Mouse (Mus musculus): ENCODE data around the gene Tnrc6c.

The Tnrc6c gene

GRCm38 (mm10) chr11:117638386-117638785, 15.7 kb upstream of the Tnrc6c start:
- DNase-seq (ENCODE audit: low read depth, low spot score) = no peak

- DNase-seq (ENCODE audit: low read depth, low spot score) = no peak
Observed at GRCm38 (mm10) chr11:117638809-117639208, 15.3 kb upstream of the Tnrc6c start.

GRCm38 (mm10) chr11:117639331-117639970, 14.6 kb upstream of the Tnrc6c start:
- no peak for DNase-seq (ENCODE audit: low read depth, low spot score)

- no peak for DNase-seq (ENCODE audit: low read depth, low spot score)
Observed at GRCm38 (mm10) chr11:117642181-117642580, 11.9 kb upstream of the Tnrc6c start.

GRCm38 (mm10) chr11:117643240-117643639, 10.8 kb upstream of the Tnrc6c start:
- DNase-seq (ENCODE audit: low read depth, low spot score) = no peak

- no peak for DNase-seq (ENCODE audit: low read depth, low spot score)
Observed at GRCm38 (mm10) chr11:117646786-117647185, 7.3 kb upstream of the Tnrc6c start.

GRCm38 (mm10) chr11:117648005-117648404, 6.1 kb upstream of the Tnrc6c start:
- DNase-seq (ENCODE audit: low read depth, low spot score) = no peak

- DNase-seq (ENCODE audit: low read depth, low spot score) = peak; percentile 84
Observed at GRCm38 (mm10) chr11:117650721-117651644, 3.1 kb upstream of the Tnrc6c start.

- no peak for DNase-seq (ENCODE audit: low read depth, low spot score)
Observed at GRCm38 (mm10) chr11:117652907-117653306, 1.2 kb upstream of the Tnrc6c start.

- peak; percentile 99 for DNase-seq (ENCODE audit: low read depth, low spot score)
Observed at GRCm38 (mm10) chr11:117654380-117654924, 363 bp downstream of the Tnrc6c start.

GRCm38 (mm10) chr11:117654934-117655291, 824 bp downstream of the Tnrc6c start:
- no peak for DNase-seq (ENCODE audit: low read depth, low spot score)

- DNase-seq (ENCODE audit: low read depth, low spot score) = peak; percentile 71
Observed at GRCm38 (mm10) chr11:117655292-117656076, 1.4 kb downstream of the Tnrc6c start.

GRCm38 (mm10) chr11:117656077-117656401, 1.9 kb downstream of the Tnrc6c start:
- no peak for DNase-seq (ENCODE audit: low read depth, low spot score)

GRCm38 (mm10) chr11:117658974-117659373, 4.9 kb downstream of the Tnrc6c start:
- DNase-seq (ENCODE audit: low read depth, low spot score) = no peak

GRCm38 (mm10) chr11:117663036-117663809, 9.1 kb downstream of the Tnrc6c start:
- no peak for DNase-seq (ENCODE audit: low read depth, low spot score)

GRCm38 (mm10) chr11:117663810-117664139, 9.7 kb downstream of the Tnrc6c start:
- DNase-seq (ENCODE audit: low read depth, low spot score) = no peak

- peak; percentile 74 for DNase-seq (ENCODE audit: low read depth, low spot score)
Observed at GRCm38 (mm10) chr11:117665189-117665588, 11.1 kb downstream of the Tnrc6c start.

GRCm38 (mm10) chr11:117666563-117666962, 12.5 kb downstream of the Tnrc6c start:
- no peak for DNase-seq (ENCODE audit: low read depth, low spot score)

GRCm38 (mm10) chr11:117667152-117667551, 13.1 kb downstream of the Tnrc6c start:
- DNase-seq (ENCODE audit: low read depth, low spot score) = no peak

- DNase-seq (ENCODE audit: low read depth, low spot score) = no peak
Observed at GRCm38 (mm10) chr11:117667825-117668224, 13.7 kb downstream of the Tnrc6c start.

GRCm38 (mm10) chr11:117671626-117672025, 17.5 kb downstream of the Tnrc6c start:
- DNase-seq (ENCODE audit: low read depth, low spot score) = no peak
